Mouse (Mus musculus) erythroblast, embryonic 14.5 days (primary cell): ENCODE measurements around the gene St3gal3. TPM values are rescaled to one million over a fixed set of nuclear protein-coding genes. Genes with fewer than 3 reads are reported as not detected.

ENCODE experiments used
- H3K27me3 ChIP-seq: 2 replicates; pipeline ENCODE4 v1.6.1; 2012; ENCODE audit warnings: inconsistent platforms; ENCODE audit not compliant: control insufficient read depth
- H3K36me3 ChIP-seq: 2 replicates; pipeline ENCODE4 v1.6.1; 2012; ENCODE audit warnings: mild to moderate bottlenecking, inconsistent platforms; ENCODE audit not compliant: control insufficient read depth
- H3K4me1 ChIP-seq: 2 replicates; pipeline ENCODE4 v1.6.1; 2012; ENCODE audit warnings: inconsistent platforms; ENCODE audit not compliant: control insufficient read depth
- H3K4me3 ChIP-seq: replicated peaks from 2 replicates; pipeline ENCODE3; 2012; ENCODE audit warnings: moderate library complexity, mild to moderate bottlenecking, inconsistent platforms
- H3K9me3 ChIP-seq: 2 replicates; pipeline ENCODE4 v1.6.1; 2012; ENCODE audit warnings: low read length, inconsistent platforms, mixed read lengths; ENCODE audit not compliant: control insufficient read depth
- GATA1 ChIP-seq: IDR thresholded peaks from 2 replicates; pipeline ENCODE4 v1.6.1; 2012; ENCODE audit warnings: low read length, inconsistent platforms, mixed read lengths
- TAL1 ChIP-seq: IDR thresholded peaks from 3 replicates; pipeline ENCODE4 v1.6.1; 2012; ENCODE audit warnings: low read length, inconsistent platforms, mixed read lengths
- polyA plus RNA-seq: library from polyadenylated mRNA; stranded (reverse); fragments of >175 nt; gene quantifications from 2 replicates; pipeline ENCODE4 v1.2.3, GENCODE M21; 2012

St3gal3 gene
- polyA plus RNA-seq, 1 experiment = 0.85 TPM

GRCm38 (mm10) chr4:117992872-117993271 lies 141.8 kb downstream of the St3gal3 start:
- Histone ChIP-seq H3K9me3 (no peaks in the 10 kb centered on the region), H3K4me1 (no peaks in the 10 kb centered on the region; the same call in 1 of the 2 replicates), H3K4me3 (no peak overlapping the region), H3K27me3 (peaks cover 10% of the 10 kb centered on the region), H3K36me3 (no peaks in the 10 kb centered on the region)
- no peak for TF ChIP-seq TAL1
- TF ChIP-seq GATA1 = no peak

DNA sequence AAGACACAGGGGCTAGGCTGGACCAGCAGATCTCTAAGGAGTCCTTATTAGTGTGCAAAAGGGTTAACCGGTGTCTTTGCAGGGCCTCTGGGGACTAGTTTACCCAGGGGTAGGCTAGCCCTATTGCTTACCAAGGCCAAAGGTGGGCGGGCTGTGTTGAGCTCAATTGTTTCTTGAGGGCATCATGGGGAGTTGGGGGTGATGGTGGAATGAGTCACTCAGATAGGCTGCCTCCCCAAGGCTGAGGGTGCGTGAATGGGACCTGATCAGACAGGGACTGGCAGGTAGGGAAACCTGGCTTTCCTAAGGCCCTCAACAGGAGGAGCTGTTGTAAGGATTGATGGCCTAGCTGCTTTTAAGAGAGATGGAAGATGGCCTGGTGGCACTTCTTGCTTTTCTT lies 142.7 kb downstream of the St3gal3 start:
- Histone ChIP-seq H3K36me3 (no peaks in the 10 kb centered on the region), H3K4me3 (no peak overlapping the region), H3K27me3 (peaks cover 5% of the 10 kb centered on the region), H3K9me3 (no peaks in the 10 kb centered on the region), H3K4me1 (no peaks in the 10 kb centered on the region)
- no peak for TF ChIP-seq TAL1
- no peak for TF ChIP-seq GATA1

- no peak for TF ChIP-seq TAL1
- no peak for TF ChIP-seq GATA1
- H3K27me3 ChIP-seq = no peaks in the 10 kb centered on the region
- H3K4me3 ChIP-seq = no peak overlapping the region
- no peaks in the 10 kb centered on the region for H3K4me1 ChIP-seq
- no peaks in the 10 kb centered on the region for H3K36me3 ChIP-seq
- H3K9me3 ChIP-seq = no peaks in the 10 kb centered on the region
These were observed 143.6 kb downstream of the St3gal3 start for GRCm38 (mm10) chr4:117991055-117991627.

DNA sequence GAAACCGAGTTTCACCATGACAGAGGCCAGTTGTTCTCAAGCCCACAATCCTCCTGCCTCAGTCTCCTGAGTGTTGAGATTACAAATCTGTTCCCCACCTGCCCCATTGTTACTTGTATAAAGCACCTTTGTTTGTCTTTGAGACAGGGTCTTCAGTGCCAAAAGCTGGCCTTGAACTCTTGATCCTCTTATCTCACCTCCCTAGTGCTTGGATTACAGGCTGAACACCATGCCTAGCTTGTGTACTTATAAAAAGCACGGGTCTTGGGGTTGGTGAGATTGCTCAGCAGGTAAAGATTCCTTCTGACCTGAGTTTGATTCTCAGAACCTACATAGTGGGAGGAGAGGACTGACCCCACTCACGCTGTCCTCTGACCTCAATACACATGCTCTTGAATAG lies 144.1 kb downstream of the St3gal3 start:
- no peaks in the 10 kb centered on the region for H3K36me3 ChIP-seq
- no peaks in the 10 kb centered on the region for H3K9me3 ChIP-seq
- TF ChIP-seq TAL1 (no peak), GATA1 (no peak)
- H3K4me3 ChIP-seq = no peak overlapping the region
- H3K27me3 ChIP-seq = no peaks in the 10 kb centered on the region
- no peaks in the 10 kb centered on the region for H3K4me1 ChIP-seq

GRCm38 (mm10) chr4:117989801-117990200 lies 144.9 kb downstream of the St3gal3 start:
- Histone ChIP-seq H3K27me3 (no peaks in the 10 kb centered on the region), H3K9me3 (no peaks in the 10 kb centered on the region), H3K4me3 (no peak overlapping the region), H3K36me3 (no peaks in the 10 kb centered on the region), H3K4me1 (no peaks in the 10 kb centered on the region)
- TF ChIP-seq GATA1 = no peak
- no peak for TF ChIP-seq TAL1

- Histone ChIP-seq H3K27me3 (no peaks in the 10 kb centered on the region), H3K4me1 (no peaks in the 10 kb centered on the region), H3K36me3 (no peaks in the 10 kb centered on the region), H3K4me3 (no peak overlapping the region), H3K9me3 (no peaks in the 10 kb centered on the region)
- TF ChIP-seq TAL1 (no peak), GATA1 (no peak)
These were observed 147.9 kb downstream of the St3gal3 start for GRCm38 (mm10) chr4:117986766-117987165.

DNA sequence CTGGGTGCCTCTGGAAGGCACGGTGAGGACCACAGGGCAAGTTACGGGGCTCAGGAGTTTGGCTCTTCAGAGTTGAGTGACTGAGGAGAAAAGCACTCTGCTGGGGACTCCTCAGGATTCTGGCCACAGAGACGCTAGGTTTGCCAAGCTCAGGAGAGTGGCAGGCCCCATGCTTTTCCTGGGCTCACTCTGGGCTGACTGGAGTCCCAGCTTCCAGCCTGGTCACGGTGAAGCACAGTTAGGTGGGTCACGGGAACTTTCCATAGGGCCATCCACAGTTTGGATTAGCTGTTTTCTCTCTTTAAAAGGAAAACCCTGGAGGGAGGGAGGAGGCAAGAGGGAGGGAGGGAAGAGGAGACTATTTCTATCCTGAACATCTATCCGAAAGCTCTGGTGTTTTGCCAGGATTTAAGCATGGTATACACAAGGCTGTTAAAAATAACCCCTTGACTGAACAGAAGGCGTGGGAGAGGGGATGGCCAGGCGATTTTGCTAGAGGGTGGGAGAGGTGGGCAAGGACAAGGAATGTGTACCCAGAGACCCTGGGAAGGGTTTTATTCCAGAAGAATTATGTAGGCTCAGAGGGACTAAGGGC lies 149.6 kb downstream of the St3gal3 start:
- H3K4me1 ChIP-seq = peaks cover 2% of the 10 kb centered on the region
- no peaks in the 10 kb centered on the region for H3K9me3 ChIP-seq
- no peak overlapping the region for H3K4me3 ChIP-seq
- TF ChIP-seq GATA1 = no peak
- no peak for TF ChIP-seq TAL1
- no peaks in the 10 kb centered on the region for H3K27me3 ChIP-seq
- no peaks in the 10 kb centered on the region for H3K36me3 ChIP-seq

GRCm38 (mm10) chr4:117984206-117984605 lies 150.5 kb downstream of the St3gal3 start:
- H3K4me1 ChIP-seq = peaks cover 6% of the 10 kb centered on the region
- no peaks in the 10 kb centered on the region for H3K36me3 ChIP-seq
- H3K27me3 ChIP-seq = no peaks in the 10 kb centered on the region
- no peak overlapping the region for H3K4me3 ChIP-seq
- no peaks in the 10 kb centered on the region for H3K9me3 ChIP-seq
- TF ChIP-seq TAL1 = no peak
- no peak for TF ChIP-seq GATA1

- Histone ChIP-seq H3K27me3 (no peaks in the 10 kb centered on the region), H3K36me3 (no peaks in the 10 kb centered on the region), H3K4me1 (peaks cover 6% of the 10 kb centered on the region), H3K9me3 (no peaks in the 10 kb centered on the region), H3K4me3 (no peak overlapping the region)
- TF ChIP-seq GATA1 (no peak), TAL1 (no peak)
These were observed 152.0 kb downstream of the St3gal3 start for GRCm38 (mm10) chr4:117982706-117983105.
